Mouse (Mus musculus): ENCODE results near the gene Spink2. TPM values are rescaled to one million over a fixed set of nuclear protein-coding genes. Genes with fewer than 3 reads are reported as not detected.
A peak's percentile ranks its signal among the peaks of the same experiment; 100 is the strongest.

Gene Spink2
- total and polyA plus RNA-seq, 2 experiments = not detected

DNA sequence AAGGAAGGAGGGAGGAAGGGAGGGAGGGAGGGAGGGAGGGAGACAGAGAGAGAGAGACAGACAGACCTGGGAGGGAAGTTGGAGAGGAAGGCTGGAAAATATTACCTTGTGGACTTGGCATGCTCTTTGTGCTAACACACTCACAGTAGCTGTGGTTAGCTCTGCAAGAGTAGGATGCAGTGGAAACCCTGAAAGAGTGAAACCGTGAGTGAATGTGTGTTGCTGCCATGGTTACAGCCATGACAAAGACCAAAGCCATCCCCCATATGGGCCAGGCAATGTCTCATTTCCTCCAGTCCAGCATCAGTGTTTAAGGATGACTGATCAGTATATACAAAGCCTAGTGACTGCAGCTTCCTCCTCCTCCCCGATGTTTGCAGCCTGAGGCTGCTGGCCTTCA, 6.5 kb upstream of the Spink2 start:
- no peak overlapping the region for H3K4me3 ChIP-seq (ENCODE audit: insufficient read depth, low read depth, low read length)
- H3K36me3 ChIP-seq (ENCODE audit: control insufficient read depth, insufficient read depth, low read length) = no peaks in the 10 kb centered on the region
- H3K27ac ChIP-seq (replicated peaks; ENCODE audit: insufficient read depth, low read depth, low read length) = no peak overlapping the region
- whole genome bisulfite sequencing = 30% methylated on average over 2 of the region's 2 CpGs
- no peaks in the 10 kb centered on the region for H3K79me2 ChIP-seq (ENCODE audit: control insufficient read depth, insufficient read depth, low read length)
- H3K9ac ChIP-seq (ENCODE audit: low read depth, low read length) = no peak overlapping the region
- no peak for DNase-seq (ENCODE audit: extremely low read depth, low read depth, low spot score)
- H3K27me3 ChIP-seq (ENCODE audit: control insufficient read depth, insufficient read depth, low read length) = no peaks in the 10 kb centered on the region
- TF ChIP-seq POLR2A (IDR thresholded peaks at IDR 0.05; ENCODE audit: extremely low read depth, insufficient read depth, low read length) (no peak), CTCF (IDR thresholded peaks at IDR 0.05; ENCODE audit: low read depth, low read length) (no peak)
- no peaks in the 10 kb centered on the region for H3K4me1 ChIP-seq (ENCODE audit: control insufficient read depth, insufficient read depth, low read length)

- no peaks in the 10 kb centered on the region for H3K4me1 ChIP-seq (ENCODE audit: control insufficient read depth, insufficient read depth, low read length)
- H3K9ac ChIP-seq (ENCODE audit: low read depth, low read length) = no peak overlapping the region
- H3K27me3 ChIP-seq (ENCODE audit: control insufficient read depth, insufficient read depth, low read length) = no peaks in the 10 kb centered on the region
- no peak for TF ChIP-seq POLR2A (IDR thresholded peaks at IDR 0.05; ENCODE audit: extremely low read depth, insufficient read depth, low read length)
- peak; percentile 60 for TF ChIP-seq CTCF (IDR thresholded peaks at IDR 0.05; ENCODE audit: low read depth, low read length)
- DNase-seq (ENCODE audit: extremely low read depth, low read depth, low spot score) = peak; percentile 67
- H3K79me2 ChIP-seq (ENCODE audit: control insufficient read depth, insufficient read depth, low read length) = no peaks in the 10 kb centered on the region
- no peak overlapping the region for H3K4me3 ChIP-seq (ENCODE audit: insufficient read depth, low read depth, low read length)
- H3K36me3 ChIP-seq (ENCODE audit: control insufficient read depth, insufficient read depth, low read length) = no peaks in the 10 kb centered on the region
- WGBS = 10% methylated on average over 9 of the region's 9 CpGs
- no peak overlapping the region for H3K27ac ChIP-seq (replicated peaks; ENCODE audit: insufficient read depth, low read depth, low read length)
Observed at GRCm38 (mm10) chr5:77217211-77217610, 5.9 kb upstream of the Spink2 start.

DNA sequence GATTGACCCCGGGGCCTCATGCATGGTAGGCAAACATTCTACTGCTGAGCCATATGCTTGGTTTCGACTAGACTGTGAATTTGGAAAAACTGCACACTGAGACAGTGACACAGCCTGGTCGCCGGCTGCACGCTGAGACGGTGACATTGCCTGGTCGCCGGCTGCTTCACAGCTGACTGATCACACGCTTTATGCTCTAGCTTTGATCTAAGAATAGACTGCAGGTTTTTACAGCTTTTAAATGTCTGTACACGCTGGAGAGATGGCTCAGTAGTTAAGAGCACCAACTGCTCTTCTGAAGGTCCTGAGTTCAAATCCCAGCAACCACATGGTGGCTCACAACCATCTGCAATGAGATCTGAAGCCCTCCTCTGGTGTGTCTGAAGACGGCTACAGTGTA, 5.1 kb downstream of the Spink2 start:
- WGBS = 81% methylated on average over 11 of the region's 11 CpGs
- DNase-seq (ENCODE audit: extremely low read depth, low read depth, low spot score) = no peak
- H3K27me3 ChIP-seq (ENCODE audit: control insufficient read depth, insufficient read depth, low read length) = 0 out of 2 replicates have a peak, but pooled peaks cover 2% of the 10 kb centered on the region
- H3K9ac ChIP-seq (ENCODE audit: low read depth, low read length) = no peak overlapping the region
- no peak for TF ChIP-seq CTCF (IDR thresholded peaks at IDR 0.05; ENCODE audit: low read depth, low read length)
- no peak for TF ChIP-seq POLR2A (IDR thresholded peaks at IDR 0.05; ENCODE audit: extremely low read depth, insufficient read depth, low read length)
- no peak overlapping the region for H3K27ac ChIP-seq (replicated peaks; ENCODE audit: insufficient read depth, low read depth, low read length)
- no peaks in the 10 kb centered on the region for H3K36me3 ChIP-seq (ENCODE audit: control insufficient read depth, insufficient read depth, low read length)
- no peaks in the 10 kb centered on the region for H3K79me2 ChIP-seq (ENCODE audit: control insufficient read depth, insufficient read depth, low read length)
- no peaks in the 10 kb centered on the region for H3K4me1 ChIP-seq (ENCODE audit: control insufficient read depth, insufficient read depth, low read length)
- no peak overlapping the region for H3K4me3 ChIP-seq (ENCODE audit: insufficient read depth, low read depth, low read length)

DNA sequence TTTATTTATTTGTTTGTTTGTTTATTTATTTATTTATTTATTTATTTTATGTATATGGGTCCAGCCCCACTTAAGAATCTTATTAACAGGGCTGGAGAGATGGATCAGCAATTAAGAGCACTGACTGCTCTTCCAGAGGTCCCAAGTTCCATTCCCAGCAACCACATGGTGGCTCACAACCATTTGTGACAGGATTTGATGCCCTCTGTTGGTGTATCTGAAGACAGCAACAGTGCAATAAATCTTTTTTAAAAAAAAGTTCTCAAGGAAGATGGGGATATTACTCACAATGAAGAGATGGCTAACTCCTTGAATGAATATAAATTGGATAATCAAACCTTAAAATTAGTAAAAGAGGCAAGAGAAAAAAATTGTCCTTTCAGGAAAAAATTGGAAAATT, 9.0 kb downstream of the Spink2 start:
- Histone ChIP-seq H3K79me2 (ENCODE audit: control insufficient read depth, insufficient read depth, low read length) (no peaks in the 10 kb centered on the region), H3K27ac (replicated peaks; ENCODE audit: insufficient read depth, low read depth, low read length) (no peak overlapping the region), H3K36me3 (ENCODE audit: control insufficient read depth, insufficient read depth, low read length) (no peaks in the 10 kb centered on the region), H3K27me3 (ENCODE audit: control insufficient read depth, insufficient read depth, low read length) (no peaks in the 10 kb centered on the region), H3K4me1 (ENCODE audit: control insufficient read depth, insufficient read depth, low read length) (no peaks in the 10 kb centered on the region), H3K9ac (ENCODE audit: low read depth, low read length) (no peak overlapping the region), H3K4me3 (ENCODE audit: insufficient read depth, low read depth, low read length) (no peak overlapping the region)
- TF ChIP-seq POLR2A (IDR thresholded peaks at IDR 0.05; ENCODE audit: extremely low read depth, insufficient read depth, low read length) (no peak), CTCF (IDR thresholded peaks at IDR 0.05; ENCODE audit: low read depth, low read length) (no peak)
- no peak for DNase-seq (ENCODE audit: extremely low read depth, low read depth, low spot score)

DNA sequence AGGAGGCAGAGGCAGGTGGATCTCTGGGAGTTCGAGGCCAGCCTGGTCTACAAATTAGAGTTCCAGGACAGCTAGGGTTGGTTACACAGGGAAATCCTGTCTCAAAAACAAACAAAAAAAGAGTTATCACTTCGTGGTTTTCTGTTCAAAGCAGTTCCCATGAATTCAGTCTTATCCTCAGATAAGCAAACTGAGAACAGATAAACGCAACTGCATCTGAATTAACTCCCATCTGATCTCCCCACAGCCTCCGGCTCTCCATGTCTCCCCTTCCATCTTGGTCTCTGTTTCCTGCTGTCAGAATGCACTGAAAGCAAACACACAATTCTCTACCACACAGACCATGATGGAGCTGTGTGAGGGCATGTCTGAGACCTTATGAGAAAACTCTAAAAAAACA, 10.6 kb downstream of the Spink2 start:
- no peaks in the 10 kb centered on the region for H3K4me1 ChIP-seq (ENCODE audit: control insufficient read depth, insufficient read depth, low read length)
- H3K4me3 ChIP-seq (ENCODE audit: insufficient read depth, low read depth, low read length) = no peak overlapping the region
- no peaks in the 10 kb centered on the region for H3K36me3 ChIP-seq (ENCODE audit: control insufficient read depth, insufficient read depth, low read length)
- DNase-seq (ENCODE audit: extremely low read depth, low read depth, low spot score) = no peak
- H3K27ac ChIP-seq (replicated peaks; ENCODE audit: insufficient read depth, low read depth, low read length) = no peak overlapping the region
- no peak for TF ChIP-seq POLR2A (IDR thresholded peaks at IDR 0.05; ENCODE audit: extremely low read depth, insufficient read depth, low read length)
- no peak for TF ChIP-seq CTCF (IDR thresholded peaks at IDR 0.05; ENCODE audit: low read depth, low read length)
- no peak overlapping the region for H3K9ac ChIP-seq (ENCODE audit: low read depth, low read length)
- WGBS = 60% methylated on average over 4 of the region's 4 CpGs
- no peaks in the 10 kb centered on the region for H3K79me2 ChIP-seq (ENCODE audit: control insufficient read depth, insufficient read depth, low read length)
- no peaks in the 10 kb centered on the region for H3K27me3 ChIP-seq (ENCODE audit: control insufficient read depth, insufficient read depth, low read length)

DNA sequence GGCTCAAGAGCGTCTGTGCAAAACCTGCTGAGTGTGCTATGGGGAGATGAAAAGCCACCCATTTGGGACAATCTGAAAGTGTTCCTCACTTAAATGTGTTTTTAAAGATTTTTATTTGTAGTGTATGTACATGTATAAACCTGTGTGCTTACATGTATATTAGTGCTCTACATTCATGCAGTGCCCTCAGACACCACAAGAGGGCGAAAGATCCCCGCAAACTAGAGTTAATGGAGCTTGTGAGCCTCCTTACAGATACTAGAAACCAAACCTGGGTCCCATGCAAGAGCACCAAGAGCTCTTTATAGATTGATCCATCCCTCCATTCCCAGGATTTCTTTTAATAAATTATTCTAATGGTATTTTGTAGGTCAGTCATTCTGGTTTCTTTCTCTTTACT, 17.3 kb downstream of the Spink2 start:
- H3K4me1 ChIP-seq (ENCODE audit: control insufficient read depth, insufficient read depth, low read length) = no peaks in the 10 kb centered on the region
- H3K27ac ChIP-seq (replicated peaks; ENCODE audit: insufficient read depth, low read depth, low read length) = no peak overlapping the region
- no peak overlapping the region for H3K9ac ChIP-seq (ENCODE audit: low read depth, low read length)
- no peaks in the 10 kb centered on the region for H3K79me2 ChIP-seq (ENCODE audit: control insufficient read depth, insufficient read depth, low read length)
- peak; percentile 57 for DNase-seq (ENCODE audit: extremely low read depth, low read depth, low spot score)
- WGBS = 50% methylated on average over 3 of the region's 3 CpGs
- no peaks in the 10 kb centered on the region for H3K36me3 ChIP-seq (ENCODE audit: control insufficient read depth, insufficient read depth, low read length)
- no peak overlapping the region for H3K4me3 ChIP-seq (ENCODE audit: insufficient read depth, low read depth, low read length)
- TF ChIP-seq CTCF (IDR thresholded peaks at IDR 0.05; ENCODE audit: low read depth, low read length) (peak; percentile 53), POLR2A (IDR thresholded peaks at IDR 0.05; ENCODE audit: extremely low read depth, insufficient read depth, low read length) (no peak)
- no peaks in the 10 kb centered on the region for H3K27me3 ChIP-seq (ENCODE audit: control insufficient read depth, insufficient read depth, low read length)
